Mouse (Mus musculus) embryonic stem cell, embryonic (primary cell): ENCODE data around the gene Stom.

ENCODE experiments used
- CTCF ChIA-PET, 4 experiments: fragments of 300-600 bp in 2 of 4; fragments of 350-600 bp in 2 of 4; sonication (Branson Sonifier 250); formaldehyde crosslinking; loops; one replicate each; lab custom pipeline; 2022; ENCODE audit warnings: inconsistent platforms in 2 of 4; lab: Charles Lee
- POLR2A ChIA-PET, 4 experiments: fragments of 300-600 bp in 2 of 4; fragments of 350-600 bp in 2 of 4; sonication (Branson Sonifier 250); formaldehyde crosslinking; loops; one replicate each; lab custom pipeline; 2022; ENCODE audit warnings: antibody characterized with exemption in 4 of 4, inconsistent platforms in 1 of 4; lab: Charles Lee

Gene Stom

GRCm38 (mm10) chr2:35267876-35268566 is 68.8 kb downstream of the Stom start:
- ChIA-PET CTCF (interaction anchor here in 3 of 4 experiments (0.5 to 3.5 kb wide), 11 partner anchors 12 to 537 kb away, joined by 3 to 11 read pairs (median 4); partner anchors contain the start of gene Gsn (in 2 of the 3)), POLR2A (interaction anchor here in 3 of 4 experiments (0.6 to 2.1 kb wide), 9 partner anchors 8 to 403 kb away, joined by 3 to 8 read pairs (median 3); partner anchors contain the start of genes Gsn (in 1 of the 3) and Stom (in 1 of the 3))

- POLR2A ChIA-PET: interaction anchor here in 3 of 4 experiments (0.9 to 2.1 kb wide), 7 partner anchors 10 to 362 kb away, joined by 3 to 8 read pairs (median 3); partner anchors contain the start of gene Gsn (in 1 of the 3)
- CTCF ChIA-PET: interaction anchor here in 3 of 4 experiments (0.6 to 3.5 kb wide), 6 partner anchors 11 to 54 kb away, joined by 3 to 11 read pairs (median 4); partner anchors contain the start of gene Gsn (in 2 of the 3)
Measured at GRCm38 (mm10) chr2:35267156-35267875, 69.5 kb downstream of the Stom start.

DNA sequence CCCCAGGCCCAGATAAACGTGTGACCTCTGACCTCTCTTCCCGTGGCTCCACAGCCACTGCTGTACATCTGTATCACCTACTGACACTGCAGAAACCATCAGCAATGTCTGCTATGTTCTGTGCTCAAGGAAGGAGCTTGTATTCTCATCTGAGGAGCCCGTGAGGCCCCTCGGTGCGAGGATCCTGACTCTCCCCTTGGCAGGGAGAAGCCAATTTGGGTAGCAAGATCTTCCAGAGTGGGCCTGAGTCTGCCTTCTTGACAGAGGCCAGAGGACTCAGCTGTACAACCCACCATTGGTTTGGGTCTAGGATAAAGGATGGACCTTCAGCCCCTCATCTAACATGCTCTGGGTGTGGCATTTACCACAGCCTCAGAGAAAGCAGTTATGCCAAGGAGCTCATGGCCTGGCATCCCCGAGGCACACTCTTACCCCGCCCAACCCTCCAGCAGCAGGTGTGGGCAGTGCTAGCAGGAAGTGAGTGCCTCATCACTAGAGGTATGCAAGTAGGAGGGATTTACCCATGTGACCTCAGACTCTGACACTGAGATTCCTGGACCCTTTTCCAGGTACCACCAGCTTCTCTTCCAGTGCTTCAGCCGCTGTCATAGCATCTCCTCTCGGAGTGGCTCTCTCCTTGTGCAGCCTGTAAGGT is 70.4 kb downstream of the Stom start:
- ChIA-PET POLR2A (interaction anchor here in 3 of 4 experiments (0.6 to 2.1 kb wide), 10 partner anchors 9 to 1817 kb away, joined by 3 to 11 read pairs (median 4); partner anchors contain the start of genes Gsn (in 2 of the 3) and Stom (in 1 of the 3)), CTCF (interaction anchor here (0.5 to 2.5 kb wide), 16 partner anchors 10 to 200 kb away, joined by 3 to 10 read pairs (median 5); partner anchors contain the start of gene Gsn (in 2 of the 4))

DNA sequence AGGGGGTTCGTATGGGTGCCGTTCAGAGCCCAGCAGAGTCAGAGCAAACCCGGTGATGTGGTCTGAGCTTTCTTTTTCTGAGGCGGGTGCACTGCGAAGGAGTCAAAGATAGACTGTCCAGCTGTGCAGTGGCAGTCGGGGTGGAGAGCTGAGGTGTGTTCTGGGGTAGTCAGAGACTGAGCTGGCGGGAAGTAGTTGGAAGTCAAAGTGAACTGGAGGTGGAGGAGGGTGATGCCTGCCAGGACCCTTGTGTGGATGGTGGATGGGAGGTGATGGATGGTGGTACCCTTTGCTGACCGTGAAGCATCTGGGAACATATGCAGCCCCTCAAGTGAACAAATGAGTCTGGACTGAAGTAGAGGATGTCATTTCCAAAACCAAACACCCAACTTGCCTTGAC is 71.0 kb downstream of the Stom start:
- CTCF ChIA-PET: interaction anchor here (0.5 to 2.5 kb wide), 19 partner anchors 10 to 1844 kb away, joined by 3 to 10 read pairs (median 4); partner anchors contain the start of gene Gsn (in 2 of the 4)

DNA sequence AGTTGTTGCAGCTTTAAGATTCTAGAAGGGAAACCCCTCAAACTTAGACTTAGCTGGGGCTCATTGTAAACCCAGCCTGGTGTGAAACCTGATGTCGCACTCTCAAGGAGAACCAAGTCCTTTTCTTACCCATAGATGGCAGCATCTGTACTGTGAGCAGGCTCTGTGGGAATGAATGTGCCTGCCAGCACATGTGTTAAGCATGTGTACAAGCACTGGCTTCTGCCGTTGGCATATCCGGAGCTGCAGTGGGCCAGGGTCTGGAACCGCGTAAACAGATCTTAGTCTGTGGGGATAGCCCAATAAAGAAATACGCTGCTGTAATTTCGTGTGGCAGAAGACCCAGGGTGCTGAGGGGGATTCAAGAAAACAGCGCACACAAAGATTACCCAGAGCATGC is 71.5 kb downstream of the Stom start:
- CTCF ChIA-PET: interaction anchor here (0.5 to 2.5 kb wide), 19 partner anchors 9 to 1843 kb away, joined by 3 to 10 read pairs (median 4); partner anchors contain the start of gene Gsn (in 2 of the 4)
- POLR2A ChIA-PET: interaction anchor here in 3 of 4 experiments (0.6 to 1.9 kb wide), 8 partner anchors 8 to 72 kb away, joined by 3 to 11 read pairs (median 5); partner anchors contain the start of genes Gsn (in 3 of the 3) and Stom (in 1 of the 3)

More for the DNA sequence above, 71.0 kb downstream of the Stom start:
- POLR2A ChIA-PET: interaction anchor here in 3 of 4 experiments (0.6 to 1.9 kb wide), 10 partner anchors 8 to 1817 kb away, joined by 3 to 11 read pairs (median 4); partner anchors contain the start of genes Gsn (in 3 of the 3) and Stom (in 1 of the 3)

DNA sequence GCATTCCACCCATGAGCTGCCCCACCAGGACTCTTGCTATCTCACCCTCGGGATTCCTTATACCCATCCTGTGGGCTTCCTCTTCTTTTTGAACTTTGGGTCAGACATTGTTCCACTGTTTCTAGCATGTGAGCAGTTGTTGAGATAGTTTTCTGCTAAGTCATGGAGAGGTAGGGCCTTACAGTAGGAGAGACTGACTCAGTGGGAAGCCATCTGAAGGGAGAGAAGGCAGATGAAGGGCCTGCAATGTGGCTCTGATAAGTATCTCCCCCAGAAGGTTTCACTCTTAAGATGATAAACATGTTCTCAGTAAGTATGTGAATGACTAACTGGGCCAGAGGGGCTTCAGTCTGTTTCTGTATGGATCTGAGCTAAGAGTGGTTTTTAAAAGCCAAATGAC is 72.7 kb downstream of the Stom start:
- ChIA-PET POLR2A (interaction anchor here in 1 of 4 experiments (1.7 kb wide), 1 partner anchor 11 kb away, joined by 7 read pairs; no protein-coding TSS in a partner anchor), CTCF (interaction anchor here in 3 of 4 experiments (0.7 to 2.5 kb wide), 5 partner anchors 12 to 133 kb away, joined by 3 to 9 read pairs (median 5); no protein-coding TSS in a partner anchor)
